Comparison of ENCODE assay signal across 17 mouse cellular contexts in genomic region chr19:5198553-5198952, GRCm38 (mm10).
"Had no signal": no experiment of that assay in that cellular context is flagged by ENCODE, and none has a peak within 500 bp of the region (broad histone marks: within the 10 kb centered on the region; RNA-seq: fewer than 3 reads in every experiment).

No protein-coding gene starts in this region.

- ATAC-seq: liver, postnatal 0 days had no signal

- H3K4me1 ChIP-seq: midbrain, embryonic 10.5 days; midbrain, embryonic 12.5 days; neural tube, embryonic 12.5 days had no signal

- H3K36me3 ChIP-seq: liver, embryonic 15.5 days; midbrain, embryonic 10.5 days; midbrain, embryonic 12.5 days; neural tube, embryonic 12.5 days had no signal

- H3K9ac ChIP-seq: liver, embryonic 15.5 days; liver, postnatal 0 days; lung, embryonic 14.5 days; midbrain, embryonic 12.5 days; neural tube, embryonic 12.5 days had no signal

- H3K27me3 ChIP-seq: liver, embryonic 15.5 days; midbrain, embryonic 12.5 days; neural tube, embryonic 12.5 days had no signal

- H3K9me3 ChIP-seq: liver, embryonic 15.5 days; midbrain, embryonic 10.5 days; midbrain, embryonic 12.5 days; neural tube, embryonic 12.5 days had no signal

- H3K27ac ChIP-seq: liver, embryonic 15.5 days; midbrain, embryonic 10.5 days; midbrain, embryonic 12.5 days; neural tube, embryonic 12.5 days had no signal

- H3K4me3 ChIP-seq: liver, embryonic 15.5 days; midbrain, embryonic 10.5 days; midbrain, embryonic 12.5 days; neural tube, embryonic 12.5 days had no signal

- H3K4me2 ChIP-seq: liver, embryonic 15.5 days; lung, embryonic 14.5 days; midbrain, embryonic 12.5 days; neural tube, embryonic 12.5 days had no signal

- DNase-seq: liver, postnatal 0 days; lung, embryonic 14.5 days; lung, postnatal 10 days; lung, postnatal 4 days; midbrain, embryonic 14.5 days; retina, postnatal 1 day; right cerebral cortex, adult 18-20 months; right cerebral cortex, postnatal 25 days; right cerebral cortex, postnatal 4 days; spleen, adult 18-20 months; thymus, adult 18-20 months; thymus, postnatal 14 days; thymus, postnatal 36 days had no signal
